Mouse (Mus musculus) megakaryocyte, embryonic 14.5 days (primary cell): ENCODE data around the gene Mier2. TPM values are rescaled to one million over a fixed set of nuclear protein-coding genes. Genes with fewer than 3 reads are reported as not detected.

Source experiments
- H3K27me3 ChIP-seq: replicated peaks from 2 replicates; pipeline ENCODE3; 2012; ENCODE audit warnings: inconsistent platforms
- H3K36me3 ChIP-seq: replicated peaks from 2 replicates; pipeline ENCODE3; 2012; ENCODE audit warnings: low read length, inconsistent platforms, mixed read lengths
- H3K4me1 ChIP-seq: 2 replicates; pipeline ENCODE4 v1.6.1; 2012; ENCODE audit warnings: inconsistent platforms
- H3K4me3 ChIP-seq: replicated peaks from 2 replicates; pipeline ENCODE3; 2012; ENCODE audit warnings: moderate library complexity, mild to moderate bottlenecking, inconsistent platforms
- H3K9me3 ChIP-seq: 2 replicates; pipeline ENCODE4 v1.6.1; 2012; ENCODE audit warnings: inconsistent platforms
- FLI1 ChIP-seq: IDR thresholded peaks from 2 replicates; pipeline ENCODE4 v1.6.1; 2012; ENCODE audit warnings: low read length, inconsistent platforms, mixed read lengths
- GATA1 ChIP-seq: IDR thresholded peaks from 3 replicates; pipeline ENCODE4 v1.6.1; 2012; ENCODE audit warnings: mixed read lengths, low read length, inconsistent platforms, borderline replicate concordance
- polyA plus RNA-seq: library from polyadenylated mRNA; stranded (reverse); fragments of >175 nt; gene quantifications from 2 replicates; pipeline ENCODE4 v1.2.3, GENCODE M21; 2012; ENCODE audit warnings: low replicate concordance; ENCODE audit not compliant: insufficient read depth

Mier2 gene
- polyA plus RNA-seq, 1 experiment, result 32.9 TPM

- Histone ChIP-seq H3K9me3 (peaks cover 10% of the 10 kb centered on the region), H3K36me3 (no peaks in the 10 kb centered on the region), H3K4me1 (no peaks in the 10 kb centered on the region), H3K4me3 (no peak overlapping the region), H3K27me3 (peaks cover 24% of the 10 kb centered on the region)
- no peak for TF ChIP-seq FLI1
- TF ChIP-seq GATA1, result no peak
These were observed 22.4 kb upstream of the Mier2 start for GRCm38 (mm10) chr10:79577376-79577775.

GRCm38 (mm10) chr10:79575754-79576153 is 20.8 kb upstream of the Mier2 start:
- no peak for TF ChIP-seq FLI1
- no peak for TF ChIP-seq GATA1
- Histone ChIP-seq H3K9me3 (peaks cover 4% of the 10 kb centered on the region), H3K4me3 (no peak overlapping the region), H3K27me3 (peaks cover 24% of the 10 kb centered on the region), H3K36me3 (no peaks in the 10 kb centered on the region), H3K4me1 (no peaks in the 10 kb centered on the region)

- Histone ChIP-seq H3K4me1 (no peaks in the 10 kb centered on the region), H3K9me3 (peaks cover 4% of the 10 kb centered on the region), H3K36me3 (no peaks in the 10 kb centered on the region), H3K4me3 (no peak overlapping the region), H3K27me3 (peaks cover 22% of the 10 kb centered on the region)
- no peak for TF ChIP-seq GATA1
- no peak for TF ChIP-seq FLI1
These were observed 19.8 kb upstream of the Mier2 start for GRCm38 (mm10) chr10:79574796-79575195.

- TF ChIP-seq FLI1 (no peak), GATA1 (no peak)
- peaks cover 4% of the 10 kb centered on the region for H3K9me3 ChIP-seq
- H3K36me3 ChIP-seq, result no peaks in the 10 kb centered on the region
- H3K4me1 ChIP-seq, result no peaks in the 10 kb centered on the region
- H3K4me3 ChIP-seq, result no peak overlapping the region
- H3K27me3 ChIP-seq, result peaks cover 17% of the 10 kb centered on the region
These were observed 19.4 kb upstream of the Mier2 start for GRCm38 (mm10) chr10:79574350-79574749.

- Histone ChIP-seq H3K4me3 (no peak overlapping the region), H3K9me3 (peaks cover 4% of the 10 kb centered on the region), H3K27me3 (peaks cover 12% of the 10 kb centered on the region), H3K36me3 (no peaks in the 10 kb centered on the region), H3K4me1 (no peaks in the 10 kb centered on the region)
- no peak for TF ChIP-seq GATA1
- no peak for TF ChIP-seq FLI1
These were observed 18.6 kb upstream of the Mier2 start for GRCm38 (mm10) chr10:79573611-79574010.

- Histone ChIP-seq H3K4me1 (no peaks in the 10 kb centered on the region), H3K9me3 (no peaks in the 10 kb centered on the region), H3K27me3 (peaks cover 10% of the 10 kb centered on the region), H3K36me3 (no peaks in the 10 kb centered on the region), H3K4me3 (no peak overlapping the region)
- TF ChIP-seq FLI1, result no peak
- TF ChIP-seq GATA1, result no peak
These were observed 16.3 kb upstream of the Mier2 start for GRCm38 (mm10) chr10:79571314-79571713.

- Histone ChIP-seq H3K4me1 (no peaks in the 10 kb centered on the region), H3K27me3 (peaks cover 7% of the 10 kb centered on the region), H3K9me3 (no peaks in the 10 kb centered on the region), H3K36me3 (no peaks in the 10 kb centered on the region), H3K4me3 (no peak overlapping the region)
- no peak for TF ChIP-seq GATA1
- TF ChIP-seq FLI1, result no peak
These were observed 14.9 kb upstream of the Mier2 start for GRCm38 (mm10) chr10:79569921-79570320.

GRCm38 (mm10) chr10:79559716-79560115 is 4.7 kb upstream of the Mier2 start:
- H3K9me3 ChIP-seq, result peaks cover 17% of the 10 kb centered on the region
- H3K4me3 ChIP-seq, result no peak overlapping the region
- peaks cover 23% of the 10 kb centered on the region for H3K27me3 ChIP-seq
- no peak for TF ChIP-seq FLI1
- no peak for TF ChIP-seq GATA1
- H3K36me3 ChIP-seq, result no peaks in the 10 kb centered on the region
- H3K4me1 ChIP-seq, result peaks cover 9% of the 10 kb centered on the region

- no peak overlapping the region for H3K4me3 ChIP-seq
- TF ChIP-seq FLI1 (no peak), GATA1 (no peak)
- no peaks in the 10 kb centered on the region for H3K36me3 ChIP-seq
- H3K9me3 ChIP-seq, result peaks cover 11% of the 10 kb centered on the region
- peaks cover 27% of the 10 kb centered on the region for H3K27me3 ChIP-seq
- H3K4me1 ChIP-seq, result peaks cover 29% of the 10 kb centered on the region
These were observed 2.5 kb upstream of the Mier2 start for GRCm38 (mm10) chr10:79557496-79557895.

GRCm38 (mm10) chr10:79556951-79557350 is 2.0 kb upstream of the Mier2 start:
- H3K9me3 ChIP-seq, result peaks cover 11% of the 10 kb centered on the region
- TF ChIP-seq FLI1 (no peak), GATA1 (no peak)
- H3K4me1 ChIP-seq, result peaks cover 34% of the 10 kb centered on the region

GRCm38 (mm10) chr10:79555238-79555724 is 282 bp upstream of the Mier2 start:
- Histone ChIP-seq H3K36me3 (peaks cover 12% of the 10 kb centered on the region), H3K4me1 (peaks cover 35% of the 10 kb centered on the region), H3K27me3 (peaks cover 25% of the 10 kb centered on the region), H3K9me3 (peaks cover 11% of the 10 kb centered on the region), H3K4me3 (peak overlapping the region; percentile 95)
- no peak for TF ChIP-seq FLI1
- TF ChIP-seq GATA1, result no peak

More at GRCm38 (mm10) chr10:79556951-79557350, 2.0 kb upstream of the Mier2 start:
- no peak overlapping the region for H3K4me3 ChIP-seq
- no peaks in the 10 kb centered on the region for H3K36me3 ChIP-seq
- H3K27me3 ChIP-seq, result peaks cover 27% of the 10 kb centered on the region
